Mouse (Mus musculus) MEL (cell line): ENCODE data around the gene Msantd3. TPM values are rescaled to one million over a fixed set of nuclear protein-coding genes. Genes with fewer than 3 reads are reported as not detected.

ENCODE experiments used
- DNase-seq: peaks from one replicate; pipeline ENCODE4 v3.0.0; 2011; ENCODE audit warnings: low read depth, low spot score
- H3K27ac ChIP-seq: 2 replicates; pipeline ENCODE4 v1.5.1; 2012; ENCODE audit warnings: low read depth, mild to moderate bottlenecking, control low read depth, low read length, moderate library complexity; ENCODE audit not compliant: control insufficient read depth
- H3K27me3 ChIP-seq, 2 experiments: fragments of 150-350 bp in 1 of 2; sonication (generic) in 1 of 2; 2 replicates each; pipeline ENCODE4 v1.6.1; 2012; ENCODE audit warnings: low read length in 2 of 2, mild to moderate bottlenecking in 2 of 2, improper control_type of control experiment in 1 of 2, moderate library complexity in 1 of 2; ENCODE audit not compliant: insufficient read depth in 2 of 2, control insufficient read depth in 1 of 2
- H3K36me3 ChIP-seq, 2 experiments: 2 replicates each; pipeline ENCODE4 v1.6.1; 2012 to 2014; ENCODE audit warnings: low read length in 2 of 2, improper control_type of control experiment in 1 of 2, inconsistent platforms in 1 of 2, mild to moderate bottlenecking in 1 of 2; ENCODE audit not compliant: insufficient read depth in 2 of 2, control insufficient read depth in 1 of 2
- H3K4me1 ChIP-seq, 2 experiments: fragments of 150-350 bp in 1 of 2; sonication (generic) in 1 of 2; 2 replicates each; pipeline ENCODE4 v1.6.1; 2012; ENCODE audit warnings: low read length in 2 of 2, improper control_type of control experiment in 1 of 2, mild to moderate bottlenecking in 1 of 2; ENCODE audit not compliant: insufficient read depth in 2 of 2, control insufficient read depth in 1 of 2
- H3K4me3 ChIP-seq, 2 experiments: fragments of 150-350 bp in 1 of 2; sonication (generic) in 1 of 2; 2 replicates each; pipeline ENCODE4 v1.5.1; 2012; ENCODE audit warnings: low read depth in 2 of 2, low read length in 2 of 2, mild to moderate bottlenecking in 2 of 2, moderate library complexity in 2 of 2, control low read depth in 1 of 2, improper control_type of control experiment in 1 of 2; ENCODE audit not compliant: control insufficient read depth in 1 of 2, insufficient read depth in 1 of 2
- H3K79me2 ChIP-seq: 2 replicates; pipeline ENCODE4 v1.6.1; 2012; ENCODE audit warnings: mild to moderate bottlenecking, low read length, moderate library complexity; ENCODE audit not compliant: control insufficient read depth, poor library complexity, insufficient read depth
- H3K9ac ChIP-seq: 2 replicates; pipeline ENCODE4 v1.6.1; 2012; ENCODE audit warnings: low read depth, mild to moderate bottlenecking, control low read depth, low read length, moderate library complexity; ENCODE audit not compliant: control insufficient read depth, poor library complexity, severe bottlenecking
- H3K9me3 ChIP-seq: fragments of 150-350 bp; sonication (generic); replicated peaks from 2 replicates; pipeline ENCODE4 v1.6.1; 2012; ENCODE audit warnings: mild to moderate bottlenecking, low read length, improper control_type of control experiment, moderate library complexity; ENCODE audit not compliant: insufficient read depth
- BHLHE40 ChIP-seq: IDR thresholded peaks from 2 replicates; pipeline ENCODE4 v1.6.1; 2012; ENCODE audit warnings: low read depth, mild to moderate bottlenecking, inconsistent platforms, low read length, improper control_type of control experiment, borderline replicate concordance
- E2F4 ChIP-seq: IDR thresholded peaks from 2 replicates; pipeline ENCODE4 v1.6.1; 2011; ENCODE audit warnings: low read depth, low read length, improper control_type of control experiment, borderline replicate concordance
- ELF1 ChIP-seq: IDR thresholded peaks from 2 replicates; pipeline ENCODE4 v1.6.1; 2014; ENCODE audit warnings: low read depth, mild to moderate bottlenecking, inconsistent platforms, low read length, improper control_type of control experiment, moderate library complexity
- ETS1 ChIP-seq: IDR thresholded peaks from 2 replicates; pipeline ENCODE4 v1.6.1; 2012; ENCODE audit warnings: low read depth, mild to moderate bottlenecking, inconsistent platforms, low read length, improper control_type of control experiment, moderate library complexity
- GATA1 ChIP-seq: IDR thresholded peaks from 2 replicates; pipeline ENCODE4 v1.6.1; 2011; ENCODE audit warnings: low read depth, low read length, improper control_type of control experiment
- HCFC1 ChIP-seq: IDR thresholded peaks from 2 replicates; pipeline ENCODE4 v1.6.1; 2012; ENCODE audit warnings: low read depth, mild to moderate bottlenecking, inconsistent platforms, low read length, improper control_type of control experiment, moderate library complexity
- JUND ChIP-seq: IDR thresholded peaks from 2 replicates; pipeline ENCODE4 v1.6.1; 2011; ENCODE audit warnings: low read depth, mild to moderate bottlenecking, improper control_type of control experiment, low read length
- MAZ ChIP-seq: IDR thresholded peaks from 2 replicates; pipeline ENCODE4 v1.6.1; 2012; ENCODE audit warnings: low read depth, mild to moderate bottlenecking, inconsistent platforms, low read length, improper control_type of control experiment
- NELFE ChIP-seq: IDR thresholded peaks from 2 replicates; pipeline ENCODE4 v1.6.1; 2011; ENCODE audit warnings: low read depth, low read length, improper control_type of control experiment
- POLR2A ChIP-seq, 2 experiments: IDR thresholded peaks; 2 replicates each; pipeline ENCODE4 v1.6.1; 2011 to 2012; ENCODE audit warnings: low read length in 2 of 2, mild to moderate bottlenecking in 2 of 2, control low read depth in 1 of 2, improper control_type of control experiment in 1 of 2, low read depth in 1 of 2, moderate library complexity in 1 of 2; ENCODE audit not compliant: control insufficient read depth in 1 of 2, insufficient read depth in 1 of 2, poor library complexity in 1 of 2
- POLR2AphosphoS5 ChIP-seq: IDR thresholded peaks from 2 replicates; pipeline ENCODE4 v1.6.1; 2012; ENCODE audit warnings: low read depth, borderline replicate concordance, mild to moderate bottlenecking, inconsistent platforms, low read length, moderate library complexity, mixed read lengths
- RAD21 ChIP-seq: IDR thresholded peaks from 2 replicates; pipeline ENCODE4 v1.6.1; 2011; ENCODE audit warnings: mild to moderate bottlenecking, low read depth, low read length, improper control_type of control experiment
- RCOR1 ChIP-seq: IDR thresholded peaks from 2 replicates; pipeline ENCODE4 v1.6.1; 2012; ENCODE audit warnings: low read depth, mild to moderate bottlenecking, inconsistent platforms, low read length, improper control_type of control experiment
- SMC3 ChIP-seq: IDR thresholded peaks from 2 replicates; pipeline ENCODE4 v1.6.1; 2011; ENCODE audit warnings: low read depth, low read length, improper control_type of control experiment
- TAL1 ChIP-seq: IDR thresholded peaks from 2 replicates; pipeline ENCODE4 v1.6.1; 2012; ENCODE audit warnings: mild to moderate bottlenecking, inconsistent platforms, low read length, moderate library complexity, mixed read lengths
- TBP ChIP-seq: IDR thresholded peaks from 2 replicates; pipeline ENCODE4 v1.8.0; 2011; ENCODE audit warnings: low read depth, low read length, improper control_type of control experiment
- TCF12 ChIP-seq: IDR thresholded peaks from 2 replicates; pipeline ENCODE4 v1.6.1; 2014; ENCODE audit warnings: low read depth, mild to moderate bottlenecking, inconsistent platforms, low read length, improper control_type of control experiment, moderate library complexity
- USF1 ChIP-seq: IDR thresholded peaks from 2 replicates; pipeline ENCODE4 v1.6.1; 2014; ENCODE audit warnings: low read depth, mild to moderate bottlenecking, inconsistent platforms, low read length, improper control_type of control experiment, moderate library complexity
- USF2 ChIP-seq, 2 experiments: IDR thresholded peaks; 2 replicates each; pipeline ENCODE4 v1.6.1; 2011 to 2012; ENCODE audit warnings: improper control_type of control experiment in 2 of 2, low read length in 2 of 2, borderline replicate concordance in 1 of 2, inconsistent platforms in 1 of 2, low read depth in 1 of 2, mild to moderate bottlenecking in 1 of 2; ENCODE audit not compliant: insufficient read depth in 1 of 2
- ZC3H11A ChIP-seq: IDR thresholded peaks from 2 replicates; pipeline ENCODE4 v1.6.1; 2012; ENCODE audit warnings: low read depth, mild to moderate bottlenecking, inconsistent platforms, low read length, improper control_type of control experiment
- polyA plus RNA-seq, 2 experiments: library from polyadenylated mRNA; stranded (reverse) in 1 of 2; unstranded in 1 of 2; fragments of >175 nt in 1 of 2; fragments of >200 nt in 1 of 2; gene quantifications; 2 replicates each; pipeline versions ENCODE4 v1.2.1 to v1.2.4; 2012; ENCODE audit warnings: low replicate concordance in 2 of 2, low read depth in 1 of 2; ENCODE audit not compliant: insufficient read length in 2 of 2, insufficient read depth in 1 of 2, missing spikeins in 1 of 2
- total RNA-seq: library from RNA; depleted of rRNA; stranded (reverse); fragments of 300-350 nt; gene quantifications from 2 replicates; pipeline ENCODE4 v1.2.3, GENCODE M21; 2012

Msantd3 gene
- total and polyA plus RNA-seq, 3 experiments: not detected

GRCm38 (mm10) chr4:48581201-48581600 lies 41.5 kb downstream of the Msantd3 start:
- H3K9me3 ChIP-seq: no peaks in the 10 kb centered on the region
- no peak overlapping the region for H3K4me3 ChIP-seq
- no peaks in the 10 kb centered on the region for H3K79me2 ChIP-seq
- no peaks in the 10 kb centered on the region for H3K27me3 ChIP-seq
- H3K4me1 ChIP-seq: no peaks in the 10 kb centered on the region
- no peaks in the 10 kb centered on the region for H3K36me3 ChIP-seq
- TF ChIP-seq RAD21 (no peak), USF2 (IDR thresholded peaks at IDR 0.05; ENCODE audit: borderline replicate concordance in 1 of 2, insufficient read depth in 1 of 2, low read depth in 1 of 2, low read length in 2 of 2) (no peak), ETS1 (no peak), POLR2A (IDR thresholded peaks at IDR 0.05; ENCODE audit: control insufficient read depth in 1 of 2, insufficient read depth in 1 of 2, low read depth in 1 of 2, low read length in 2 of 2, poor library complexity in 1 of 2) (no peak), JUND (no peak), RCOR1 (no peak), MAZ (no peak), NELFE (no peak), TCF12 (no peak), USF1 (no peak), TBP (no peak), ELF1 (no peak), POLR2AphosphoS5 (no peak), GATA1 (no peak), BHLHE40 (no peak), ZC3H11A (no peak), E2F4 (no peak), TAL1 (no peak), HCFC1 (no peak), SMC3 (no peak)
- no peak for DNase-seq
- no peak overlapping the region for H3K27ac ChIP-seq
- H3K9ac ChIP-seq: no peak overlapping the region

- Histone ChIP-seq H3K9ac (no peak overlapping the region), H3K36me3 (no peaks in the 10 kb centered on the region), H3K4me3 (no peak overlapping the region), H3K79me2 (no peaks in the 10 kb centered on the region), H3K4me1 (no peaks in the 10 kb centered on the region), H3K9me3 (no peaks in the 10 kb centered on the region), H3K27me3 (no peaks in the 10 kb centered on the region), H3K27ac (no peak overlapping the region)
- no peak for DNase-seq
- TF ChIP-seq ELF1: no peak
Measured at GRCm38 (mm10) chr4:48581993-48582392, 42.3 kb downstream of the Msantd3 start.
